Mouse (Mus musculus): ENCODE data around the gene Serpinb7.

- TF ChIP-seq ZMIZ1 (IDR thresholded peaks at IDR 0.05; ENCODE audit: low read depth, low read length) (no peak), CTCF (conservative IDR thresholded peaks at IDR 0.05 in 1 of 2, IDR thresholded peaks at IDR 0.05 in 1 of 2; ENCODE audit: low read depth in 2 of 2, low read length in 2 of 2) (peak in 1 of 2 experiments; percentile 73; a peak in 2 of 4 replicates), POLR2A (IDR thresholded peaks at IDR 0.05; ENCODE audit: low read depth, low read length) (no peak), ELF1 (IDR thresholded peaks at IDR 0.05; ENCODE audit: low read depth, low read length) (no peak), EP300 (IDR thresholded peaks at IDR 0.05; ENCODE audit: low read length) (no peak), CHD1 (IDR thresholded peaks at IDR 0.05; ENCODE audit: low read depth, low read length) (no peak), POLR2AphosphoS2 (IDR thresholded peaks at IDR 0.05; ENCODE audit: low read depth, low read length) (no peak), E2F4 (IDR thresholded peaks at IDR 0.05; ENCODE audit: insufficient replicate concordance, low read depth, low read length) (no peak), MAFK (IDR thresholded peaks at IDR 0.05; ENCODE audit: insufficient replicate concordance, low read length) (no peak), RCOR1 (conservative IDR thresholded peaks at IDR 0.05; ENCODE audit: low read depth, low read length) (no peak), MAX (IDR thresholded peaks at IDR 0.05; ENCODE audit: low read length) (no peak), MEF2A (IDR thresholded peaks at IDR 0.05; ENCODE audit: borderline replicate concordance, low read depth, low read length) (no peak)
Observed at GRCm38 (mm10) chr1:107479909-107480308, 80.5 kb downstream of the Serpinb7 start.

Measured in CH12.LX (cell line).